Mouse (Mus musculus) kidney, postnatal 25 days (tissue): ENCODE measurements around the gene Igf2bp3.

Experiments
- DNase-seq, 2 experiments: peaks; one replicate each; pipeline ENCODE4 v3.0.0; 2021; ENCODE audit warnings: mixed read lengths in 2 of 2

Igf2bp3 gene

GRCm38 (mm10) chr6:49057053-49058021, 157.4 kb downstream of the Igf2bp3 start:
- peak; percentile 67 to 75 for DNase-seq

DNA sequence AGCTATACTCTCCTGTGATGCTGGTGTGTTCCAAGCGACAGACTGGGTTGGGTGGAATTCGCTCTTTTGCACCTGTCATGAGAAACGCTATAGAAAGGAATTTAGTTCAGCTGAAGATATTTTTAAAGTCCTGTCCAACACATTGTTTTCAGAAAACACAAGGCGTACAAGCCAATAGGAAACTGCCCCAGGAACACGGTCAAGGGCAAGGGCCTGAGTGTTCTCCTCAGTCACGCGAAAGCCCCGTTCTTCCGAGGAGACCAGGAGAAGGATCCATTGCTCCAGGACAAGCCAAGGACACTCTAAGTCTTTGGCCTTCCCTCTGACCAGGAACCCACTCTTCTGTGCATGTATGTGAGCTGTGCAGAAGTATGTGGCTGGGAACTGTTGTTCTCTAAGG, 158.7 kb downstream of the Igf2bp3 start:
- no peak for DNase-seq

- DNase-seq = no peak
Measured at GRCm38 (mm10) chr6:49055256-49055733, 159.5 kb downstream of the Igf2bp3 start.

DNA sequence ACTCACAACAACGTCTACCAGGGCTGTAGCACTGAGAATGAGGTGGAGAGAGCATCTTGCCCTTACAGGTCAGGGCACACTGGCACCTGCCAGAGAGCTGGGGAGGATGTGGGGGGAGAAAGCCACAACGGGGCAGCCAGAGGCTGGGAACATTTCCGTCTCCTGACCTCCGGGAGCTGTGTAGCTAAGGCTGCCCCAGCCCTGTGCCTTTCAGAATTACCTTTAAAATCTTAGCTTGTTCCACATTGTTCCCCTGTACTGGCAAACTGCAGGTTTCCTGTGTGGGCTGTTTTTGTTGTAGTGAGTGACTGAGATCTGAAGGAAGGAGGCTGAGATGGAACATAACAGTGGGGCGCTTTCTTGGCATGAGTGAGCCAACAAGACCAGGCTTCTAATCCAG, 162.6 kb downstream of the Igf2bp3 start:
- no peak for DNase-seq

GRCm38 (mm10) chr6:49050677-49051410, 163.9 kb downstream of the Igf2bp3 start:
- DNase-seq = no peak

GRCm38 (mm10) chr6:49048395-49048794, 166.4 kb downstream of the Igf2bp3 start:
- DNase-seq = no peak

- DNase-seq = no peak
Measured at GRCm38 (mm10) chr6:49047848-49048247, 166.9 kb downstream of the Igf2bp3 start.

DNA sequence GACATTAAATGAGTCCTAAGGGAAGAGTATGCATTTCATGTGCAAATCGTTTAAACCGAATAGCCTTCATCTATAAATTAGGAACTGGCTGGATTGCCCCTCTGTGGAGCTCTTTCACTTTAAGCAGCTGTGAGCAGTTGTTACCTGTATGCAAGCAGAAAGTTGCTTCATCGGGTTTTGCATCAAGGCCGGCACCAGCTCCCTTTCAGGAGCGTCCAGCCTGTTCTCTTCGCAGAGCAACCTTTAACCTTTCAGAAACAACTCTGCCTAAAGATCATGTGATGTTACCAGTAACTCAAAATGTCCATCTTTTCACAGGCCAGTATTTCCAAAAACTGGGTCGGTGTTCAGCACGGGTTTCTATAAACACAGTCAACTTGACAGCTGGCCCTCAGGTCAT, 167.8 kb downstream of the Igf2bp3 start:
- no peak for DNase-seq

DNA sequence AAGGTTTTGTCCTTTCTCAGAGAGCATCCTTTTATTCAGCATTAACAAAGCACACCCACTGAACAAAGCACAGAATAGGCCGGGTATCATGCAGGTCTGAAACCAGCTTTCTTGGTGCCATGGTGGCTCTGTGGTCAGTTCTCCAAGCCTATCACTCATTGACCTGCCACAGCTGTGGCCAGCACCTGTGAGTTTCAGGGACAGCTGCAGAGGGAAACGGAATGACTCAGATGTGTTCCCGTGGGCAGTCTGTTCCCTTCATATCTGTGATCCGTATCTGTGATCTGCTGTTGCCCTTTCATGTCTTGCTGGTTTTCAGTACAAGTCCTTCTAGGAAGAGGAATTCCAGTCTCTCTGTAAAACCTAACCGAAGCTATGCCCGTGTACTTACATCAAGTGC, 168.3 kb downstream of the Igf2bp3 start:
- DNase-seq = no peak

GRCm38 (mm10) chr6:49039470-49040180, 175.1 kb downstream of the Igf2bp3 start:
- DNase-seq = peak; percentile 57 to 69

GRCm38 (mm10) chr6:49037268-49037662, 177.5 kb downstream of the Igf2bp3 start:
- DNase-seq = no peak

GRCm38 (mm10) chr6:49036275-49037267, 178.2 kb downstream of the Igf2bp3 start, which contains the start of gene Gpnmb:
Gene Gpnmb, plus strand, starts transcription at chr6:49036546.
- DNase-seq = no peak
